Mouse (Mus musculus): Measurements from ENCODE around the gene Mgat4a. TPM values are rescaled to one million over a fixed set of nuclear protein-coding genes. Genes with fewer than 3 reads are reported as not detected.

The Mgat4a gene
- total and polyA plus RNA-seq, 3 experiments, result 22.3 to 23.2 (median 22.9) TPM

DNA sequence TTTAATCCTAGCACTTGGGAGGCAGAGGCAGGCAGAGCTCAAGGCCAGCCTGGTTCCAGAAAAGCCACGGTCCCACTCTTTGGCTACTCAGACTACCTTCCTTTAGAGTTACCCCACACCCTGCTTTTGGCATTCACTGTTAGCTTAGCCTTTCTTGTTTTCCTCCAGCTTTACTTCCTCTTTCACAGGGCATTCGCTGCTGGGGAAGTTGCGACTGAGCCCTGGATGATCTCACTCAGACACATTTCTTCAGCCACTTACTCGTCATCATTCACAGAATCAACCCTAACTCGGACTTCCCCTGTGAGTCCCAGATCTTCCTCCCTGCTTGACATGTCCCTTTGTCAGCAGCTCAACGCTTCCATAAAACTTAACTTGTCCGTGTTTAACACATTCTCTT is 49.1 kb downstream of the Mgat4a start:
- peaks cover 5% of the 10 kb centered on the region for H3K79me2 ChIP-seq (replicated peaks; ENCODE audit: control insufficient read depth, extremely low read depth, insufficient read depth, poor library complexity, severe bottlenecking)
- H3K4me3 ChIP-seq (replicated peaks in 1 of 3; ENCODE audit: low read depth in 2 of 3, low read length in 2 of 3, poor library complexity in 1 of 3), result peak overlapping the region; percentile 3 to 22 (median 14)
- H3K9me3 ChIP-seq (replicated peaks; ENCODE audit: low read length), result no peaks in the 10 kb centered on the region
- peaks cover 0 to 23% of the 10 kb centered on the region in 2 experiments for H3K36me3 ChIP-seq (replicated peaks in 1 of 2; ENCODE audit: control insufficient read depth in 1 of 2, insufficient read depth in 1 of 2, low read length in 1 of 2)
- DNase-seq (ENCODE audit: extremely low read depth), result peak; percentile 91
- in situ Hi-C loops (cut with MboI; ENCODE audit: low pct_ligation_motif_present, low pct_unique_long_range_greater_than_20kb, low sequenced_read_pairs), result loop anchor here (5.0 kb wide), 1 partner anchor 41 kb away; no protein-coding TSS in a partner anchor
- peaks cover 26 to 80% of the 10 kb centered on the region in 2 experiments for H3K4me1 ChIP-seq (ENCODE audit: control insufficient read depth in 1 of 2, insufficient read depth in 2 of 2)
- peak overlapping the region; percentile 67 for H3K9ac ChIP-seq (ENCODE audit: insufficient read depth, low read depth)
- peak overlapping the region; percentile 78 for H3K4me2 ChIP-seq (ENCODE audit: insufficient read depth, low read depth, poor library complexity, severe bottlenecking)
- H3K27me3 ChIP-seq (replicated peaks), result no peaks in the 10 kb centered on the region
- dilution Hi-C loops (cut with MboI; ENCODE audit: extremely low pct_ligation_motif_present, extremely low pct_unique_long_range_greater_than_20kb, low sequenced_read_pairs), result no loop called here
- TF ChIP-seq SIN3A (IDR thresholded peaks at IDR 0.05; ENCODE audit: low read length) (peak; percentile 78), ELF1 (IDR thresholded peaks at IDR 0.05; ENCODE audit: low read depth, low read length) (peak; percentile 78), E2F4 (IDR thresholded peaks at IDR 0.05; ENCODE audit: insufficient replicate concordance, low read depth, low read length) (no peak), NRF1 (IDR thresholded peaks at IDR 0.05; ENCODE audit: low read depth, low read length) (no peak), ZC3H11A (IDR thresholded peaks at IDR 0.05; ENCODE audit: low read depth, low read length) (no peak), KAT2A (IDR thresholded peaks at IDR 0.05; ENCODE audit: insufficient replicate concordance, low read length) (no peak), MAFK (IDR thresholded peaks at IDR 0.05; ENCODE audit: insufficient replicate concordance, low read length) (0 out of 2 replicates have a peak, but pooled peaks have one; percentile 43), GABPA (IDR thresholded peaks at IDR 0.05; ENCODE audit: insufficient replicate concordance, low read depth, low read length) (no peak), RAD21 (IDR thresholded peaks at IDR 0.05; ENCODE audit: low read depth, low read length) (no peak; the same call in 1 of the 2 replicates), BHLHE40 (IDR thresholded peaks at IDR 0.05; ENCODE audit: low read depth, low read length) (peak; percentile 39; the same call in 1 of the 2 replicates), POLR2AphosphoS2 (IDR thresholded peaks at IDR 0.05; ENCODE audit: low read depth, low read length) (no peak), CTCF (conservative IDR thresholded peaks at IDR 0.05 in 1 of 2, IDR thresholded peaks at IDR 0.05 in 1 of 2; ENCODE audit: low read depth in 2 of 2, low read length in 2 of 2) (no peak), ETS1 (conservative IDR thresholded peaks at IDR 0.05; ENCODE audit: low read depth, low read length) (peak; percentile 94), SMC3 (IDR thresholded peaks at IDR 0.05; ENCODE audit: low read depth, low read length) (no peak), JUND (conservative IDR thresholded peaks at IDR 0.05; ENCODE audit: low read depth, low read length) (peak; percentile 78), MEF2A (IDR thresholded peaks at IDR 0.05; ENCODE audit: borderline replicate concordance, low read depth, low read length) (peak; percentile 60; the same call in 1 of the 2 replicates), USF2 (conservative IDR thresholded peaks at IDR 0.05; ENCODE audit: low read depth, low read length) (no peak), CHD1 (IDR thresholded peaks at IDR 0.05; ENCODE audit: low read depth, low read length) (no peak), EP300 (IDR thresholded peaks at IDR 0.05; ENCODE audit: low read length) (peak; percentile 80), MAZ (IDR thresholded peaks at IDR 0.05; ENCODE audit: low read depth, low read length) (no peak), JUN (IDR thresholded peaks at IDR 0.05; ENCODE audit: insufficient read depth, low read depth, low read length) (peak; percentile 84), NELFE (IDR thresholded peaks at IDR 0.05; ENCODE audit: low read depth, low read length) (0 out of 2 replicates have a peak, but pooled peaks have one; percentile 35), CHD2 (IDR thresholded peaks at IDR 0.05; ENCODE audit: low read length) (0 out of 2 replicates have a peak, but pooled peaks have one; percentile 61), IRF4 (IDR thresholded peaks at IDR 0.05; ENCODE audit: low read depth, low read length) (peak; percentile 80), MXI1 (IDR thresholded peaks at IDR 0.05; ENCODE audit: low read depth, low read length) (peak; percentile 45), MAX (IDR thresholded peaks at IDR 0.05; ENCODE audit: low read length) (0 out of 2 replicates have a peak, but pooled peaks have one; percentile 27), ZNF384 (IDR thresholded peaks at IDR 0.05; ENCODE audit: low read depth, low read length) (no peak), HCFC1 (IDR thresholded peaks at IDR 0.05; ENCODE audit: low read depth, low read length) (0 out of 2 replicates have a peak, but pooled peaks have one; percentile 16), ZKSCAN1 (IDR thresholded peaks at IDR 0.05; ENCODE audit: borderline replicate concordance, low read depth, low read length) (no peak), TCF12 (IDR thresholded peaks at IDR 0.05; ENCODE audit: low read depth, low read length) (peak; percentile 72), UBTF (IDR thresholded peaks at IDR 0.05; ENCODE audit: low read depth, low read length) (no peak), ZMIZ1 (IDR thresholded peaks at IDR 0.05; ENCODE audit: low read depth, low read length) (no peak), POLR2A (IDR thresholded peaks at IDR 0.05; ENCODE audit: low read depth, low read length) (peak; percentile 55), PAX5 (IDR thresholded peaks at IDR 0.05; ENCODE audit: low read length) (no peak), TBP (conservative IDR thresholded peaks at IDR 0.05; ENCODE audit: low read depth, low read length) (peak; percentile 79), MYC (IDR thresholded peaks at IDR 0.05; ENCODE audit: low read depth, low read length) (peak; percentile 67; the same call in 1 of the 2 replicates), USF1 (IDR thresholded peaks at IDR 0.05; ENCODE audit: low read depth, low read length) (no peak), RCOR1 (conservative IDR thresholded peaks at IDR 0.05; ENCODE audit: low read depth, low read length) (0 out of 2 replicates have a peak, but pooled peaks have one; percentile 29)
- peak overlapping the region; percentile 96 for H3K27ac ChIP-seq (ENCODE audit: insufficient read depth, low read depth)
